Mouse (Mus musculus) midbrain, embryonic 16.5 days (tissue): ENCODE data around the gene Vps29. TPM values are rescaled to one million over a fixed set of nuclear protein-coding genes. Genes with fewer than 3 reads are reported as not detected.

Source experiments
- ATAC-seq: fragments of 200-750 bp; cut with Nextera tagmentation; 2 replicates; pipeline ENCODE4 v1.8.0; 2017; ENCODE audit warnings: moderate TSS enrichment
- H3K27ac ChIP-seq: fragments of 300-500 bp; sonication (generic); 2 replicates; pipeline ENCODE4 v1.5.1; 2014; ENCODE audit warnings: mild to moderate bottlenecking, low read length, mixed read lengths
- H3K27me3 ChIP-seq: fragments of 300-500 bp; sonication (generic); 2 replicates; pipeline ENCODE4 v1.6.1; 2014; ENCODE audit warnings: low read depth, low read length, mixed read lengths; ENCODE audit not compliant: control insufficient read depth, insufficient read depth
- H3K36me3 ChIP-seq: fragments of 300-500 bp; sonication (generic); 2 replicates; pipeline ENCODE4 v1.6.1; 2014; ENCODE audit warnings: mild to moderate bottlenecking, low read length, moderate library complexity, mixed read lengths; ENCODE audit not compliant: control insufficient read depth, insufficient read depth
- H3K4me1 ChIP-seq: fragments of 300-500 bp; sonication (generic); 2 replicates; pipeline ENCODE4 v1.6.1; 2014; ENCODE audit warnings: mild to moderate bottlenecking, low read length, mixed read lengths; ENCODE audit not compliant: control insufficient read depth, insufficient read depth
- H3K4me2 ChIP-seq: fragments of 300-500 bp; sonication (generic); 2 replicates; pipeline ENCODE4 v1.6.1; 2014; ENCODE audit warnings: mild to moderate bottlenecking, low read length, mixed read lengths
- H3K4me3 ChIP-seq: fragments of 300-500 bp; sonication (generic); 2 replicates; pipeline ENCODE4 v1.5.1; 2014; ENCODE audit warnings: low read depth, mild to moderate bottlenecking, low read length, moderate library complexity, mixed read lengths
- H3K9ac ChIP-seq: fragments of 300-500 bp; sonication (generic); 2 replicates; pipeline ENCODE4 v1.6.1; 2014; ENCODE audit warnings: low read depth, low read length, mixed read lengths
- H3K9me3 ChIP-seq: fragments of 300-500 bp; sonication (generic); replicated peaks from 2 replicates; pipeline ENCODE4 v1.6.1; 2014; ENCODE audit warnings: mild to moderate bottlenecking, low read length, mixed read lengths; ENCODE audit not compliant: control insufficient read depth, poor library complexity, severe bottlenecking
- WGBS: fragments of 180-500 bp; shearing (Covaris S2); extraction: QIAGEN DNeasy Blood & Tissue Kit; methylation state at CpG from one replicate; pipeline ENCODE4 v1.1.7; 2014; 5-methylcytosine and 5-hydroxymethylcytosine counted together
- polyA plus RNA-seq: library from polyadenylated mRNA; unstranded; fragments of >200 nt; fragmentation: Nextera tagmentation; extraction: Ambion mirVana; gene quantifications from 2 replicates; pipeline ENCODE4 v1.2.1, GENCODE M21; 2015

The Vps29 gene
- polyA plus RNA-seq, result 320 and 347 TPM in 2 replicates

GRCm38 (mm10) chr5:122353807-122354491, at the start of gene Vps29, which contains the start of gene Rad9b:
Gene Vps29, plus strand, starts transcription at chr5:122354369.
Gene Rad9b, minus strand, starts transcription at chr5:122354233.
- no peaks in the 10 kb centered on the region for H3K9me3 ChIP-seq
- peak; percentile 93 for ATAC-seq
- WGBS, result 2% methylated on average over 51 of the region's 51 CpGs
- no peaks in the 10 kb centered on the region for H3K36me3 ChIP-seq
- H3K4me1 ChIP-seq, result peaks cover 12% of the 10 kb centered on the region
- peak within 1 kb of the TSS; percentile 92 for H3K4me3 ChIP-seq
- H3K27me3 ChIP-seq, result no peaks in the 10 kb centered on the region
- peak within 1 kb of the TSS; percentile 93 for H3K27ac ChIP-seq
- peak within 1 kb of the TSS; percentile 81 for H3K9ac ChIP-seq
- H3K4me2 ChIP-seq, result peak within 1 kb of the TSS; percentile 87

- Histone ChIP-seq H3K36me3 (no peaks in the 10 kb centered on the region), H3K4me2 (no peak overlapping the region), H3K27me3 (no peaks in the 10 kb centered on the region), H3K9me3 (no peaks in the 10 kb centered on the region), H3K4me3 (no peak overlapping the region), H3K4me1 (peaks cover 8% of the 10 kb centered on the region), H3K9ac (no peak overlapping the region), H3K27ac (no peak overlapping the region)
- ATAC-seq, result no peak
- 82% methylated on average over 6 of the region's 6 CpGs for WGBS
Measured at GRCm38 (mm10) chr5:122304541-122304940, 49.6 kb upstream of the Vps29 start.

- Histone ChIP-seq H3K9me3 (no peaks in the 10 kb centered on the region), H3K27me3 (no peaks in the 10 kb centered on the region), H3K36me3 (no peaks in the 10 kb centered on the region), H3K27ac (no peak overlapping the region), H3K4me1 (peaks cover 8% of the 10 kb centered on the region), H3K9ac (no peak overlapping the region), H3K4me2 (no peak overlapping the region), H3K4me3 (no peak overlapping the region)
- 96% methylated on average over 7 of the region's 7 CpGs for WGBS
- no peak for ATAC-seq
Measured at GRCm38 (mm10) chr5:122305472-122305871, 48.7 kb upstream of the Vps29 start.

GRCm38 (mm10) chr5:122306536-122306935, 47.6 kb upstream of the Vps29 start:
- no peak overlapping the region for H3K4me3 ChIP-seq
- H3K9me3 ChIP-seq, result no peaks in the 10 kb centered on the region
- no peak overlapping the region for H3K4me2 ChIP-seq
- no peak overlapping the region for H3K9ac ChIP-seq
- WGBS, result 88% methylated on average over 3 of the region's 3 CpGs
- H3K4me1 ChIP-seq, result peaks cover 8% of the 10 kb centered on the region
- H3K36me3 ChIP-seq, result 0 out of 2 replicates have a peak, but pooled peaks cover 3% of the 10 kb centered on the region
- ATAC-seq, result no peak
- H3K27me3 ChIP-seq, result no peaks in the 10 kb centered on the region
- H3K27ac ChIP-seq, result no peak overlapping the region

- H3K9me3 ChIP-seq, result no peaks in the 10 kb centered on the region
- H3K4me1 ChIP-seq, result peaks cover 2% of the 10 kb centered on the region; the same call in 1 of the 2 replicates
- H3K36me3 ChIP-seq, result 0 out of 2 replicates have a peak, but pooled peaks cover 5% of the 10 kb centered on the region
- no peak for ATAC-seq
- H3K27me3 ChIP-seq, result no peaks in the 10 kb centered on the region
- H3K4me3 ChIP-seq, result no peak overlapping the region
- H3K27ac ChIP-seq, result no peak overlapping the region
- WGBS, result 77% methylated on average over 8 of the region's 8 CpGs
- H3K9ac ChIP-seq, result no peak overlapping the region
- H3K4me2 ChIP-seq, result no peak overlapping the region
Measured at GRCm38 (mm10) chr5:122310699-122311098, 43.5 kb upstream of the Vps29 start.

GRCm38 (mm10) chr5:122311692-122312091, 42.5 kb upstream of the Vps29 start:
- Histone ChIP-seq H3K27ac (no peak overlapping the region), H3K4me3 (no peak overlapping the region), H3K27me3 (no peaks in the 10 kb centered on the region), H3K36me3 (0 out of 2 replicates have a peak, but pooled peaks cover 5% of the 10 kb centered on the region), H3K9ac (no peak overlapping the region), H3K4me1 (peaks cover 2% of the 10 kb centered on the region; the same call in 1 of the 2 replicates), H3K9me3 (no peaks in the 10 kb centered on the region), H3K4me2 (no peak overlapping the region)
- 48% methylated on average over 7 of the region's 7 CpGs for WGBS
- no peak for ATAC-seq

GRCm38 (mm10) chr5:122312346-122312745, 41.8 kb upstream of the Vps29 start:
- H3K4me3 ChIP-seq, result no peak overlapping the region
- WGBS, result 81% methylated on average over 4 of the region's 4 CpGs

GRCm38 (mm10) chr5:122312942-122313684, 41.1 kb upstream of the Vps29 start:
- 91% methylated on average over 17 of the region's 17 CpGs for WGBS
- ATAC-seq, result no peak

More at GRCm38 (mm10) chr5:122312346-122312745, 41.8 kb upstream of the Vps29 start:
- H3K4me1 ChIP-seq, result peaks cover 2% of the 10 kb centered on the region; the same call in 1 of the 2 replicates
- no peak overlapping the region for H3K9ac ChIP-seq
- H3K4me2 ChIP-seq, result no peak overlapping the region
- H3K27ac ChIP-seq, result no peak overlapping the region
- peaks cover 10% of the 10 kb centered on the region; the same call in 1 of the 2 replicates for H3K36me3 ChIP-seq
- H3K27me3 ChIP-seq, result no peaks in the 10 kb centered on the region
- H3K9me3 ChIP-seq, result no peaks in the 10 kb centered on the region
- ATAC-seq, result no peak

More at GRCm38 (mm10) chr5:122312942-122313684, 41.1 kb upstream of the Vps29 start:
- H3K27ac ChIP-seq, result no peak overlapping the region
- no peak overlapping the region for H3K4me2 ChIP-seq
- peaks cover 11% of the 10 kb centered on the region; the same call in 1 of the 2 replicates for H3K36me3 ChIP-seq
- H3K4me1 ChIP-seq, result peaks cover 2% of the 10 kb centered on the region; the same call in 1 of the 2 replicates
- H3K4me3 ChIP-seq, result no peak overlapping the region
- no peaks in the 10 kb centered on the region for H3K9me3 ChIP-seq
- no peak overlapping the region for H3K9ac ChIP-seq
- no peaks in the 10 kb centered on the region for H3K27me3 ChIP-seq
